Mouse (Mus musculus) ES-Bruce4 (cell line): ENCODE measurements around the gene Myt1l. TPM values are rescaled to one million over a fixed set of nuclear protein-coding genes. Genes with fewer than 3 reads are reported as not detected.

Source experiments
- H3K27ac ChIP-seq: 2 replicates; pipeline ENCODE4 v1.5.1; 2012; ENCODE audit warnings: low read length, inconsistent platforms; ENCODE audit not compliant: insufficient read depth
- H3K27me3 ChIP-seq: 2 replicates; pipeline ENCODE4 v1.6.1; 2012; ENCODE audit warnings: mild to moderate bottlenecking, low read length, inconsistent platforms; ENCODE audit not compliant: control insufficient read depth, poor library complexity, insufficient read depth, severe bottlenecking
- H3K36me3 ChIP-seq: 2 replicates; pipeline ENCODE4 v1.6.1; 2012; ENCODE audit warnings: inconsistent platforms, mild to moderate bottlenecking, low read length, moderate library complexity; ENCODE audit not compliant: control insufficient read depth, poor library complexity, insufficient read depth, severe bottlenecking
- H3K4me1 ChIP-seq: one replicate; pipeline ENCODE4 v1.8.1; 2011; ENCODE audit warnings: low read length; ENCODE audit not compliant: control insufficient read depth, insufficient read depth
- H3K4me3 ChIP-seq: 2 replicates; pipeline ENCODE4 v1.5.1; 2011; ENCODE audit warnings: low read depth, mild to moderate bottlenecking, low read length
- H3K9ac ChIP-seq: 2 replicates; pipeline ENCODE4 v1.6.1; 2012; ENCODE audit warnings: low read depth, mild to moderate bottlenecking, inconsistent platforms; ENCODE audit not compliant: poor library complexity, severe bottlenecking
- H3K9me3 ChIP-seq: replicated peaks from 2 replicates; pipeline ENCODE4 v1.6.1; 2012; ENCODE audit warnings: mild to moderate bottlenecking, low read length, inconsistent platforms; ENCODE audit not compliant: control insufficient read depth, poor library complexity, insufficient read depth, severe bottlenecking
- CTCF ChIP-seq: IDR thresholded peaks from one replicate; pipeline ENCODE4 v1.8.1; 2011; ENCODE audit warnings: low read depth, low read length
- EP300 ChIP-seq: IDR thresholded peaks from 2 replicates; pipeline ENCODE4 v1.6.1; 2011; ENCODE audit warnings: low read depth, low read length; ENCODE audit not compliant: insufficient read depth
- POLR2A ChIP-seq: IDR thresholded peaks from one replicate; pipeline ENCODE4 v1.8.1; 2011; ENCODE audit warnings: low read length; ENCODE audit not compliant: insufficient read depth
- polyA plus RNA-seq: library from polyadenylated mRNA; stranded (reverse); fragments of >200 nt; gene quantifications from 2 replicates; pipeline ENCODE4 v1.2.4, GENCODE M21; 2011; ENCODE audit warnings: low read depth; ENCODE audit not compliant: missing spikeins, insufficient read depth, insufficient read length

Myt1l gene
- polyA plus RNA-seq, 1 experiment, result not detected

GRCm38 (mm10) chr12:29855007-29855406 lies 326.8 kb downstream of the Myt1l start:
- Histone ChIP-seq H3K27ac (no peak overlapping the region), H3K27me3 (no peaks in the 10 kb centered on the region), H3K36me3 (no peaks in the 10 kb centered on the region), H3K4me1 (no peaks in the 10 kb centered on the region), H3K4me3 (no peak overlapping the region), H3K9ac (no peak overlapping the region), H3K9me3 (no peaks in the 10 kb centered on the region)
- TF ChIP-seq EP300 (no peak), CTCF (peak; percentile 45)

GRCm38 (mm10) chr12:29860986-29861385 lies 332.8 kb downstream of the Myt1l start:
- Histone ChIP-seq H3K4me1 (no peaks in the 10 kb centered on the region), H3K27ac (no peak overlapping the region), H3K4me3 (no peak overlapping the region), H3K9me3 (no peaks in the 10 kb centered on the region), H3K36me3 (no peaks in the 10 kb centered on the region), H3K27me3 (no peaks in the 10 kb centered on the region), H3K9ac (no peak overlapping the region)
- no peak for TF ChIP-seq POLR2A

GRCm38 (mm10) chr12:29868295-29868694 lies 340.1 kb downstream of the Myt1l start:
- Histone ChIP-seq H3K9ac (no peak overlapping the region), H3K36me3 (no peaks in the 10 kb centered on the region), H3K9me3 (no peaks in the 10 kb centered on the region), H3K4me3 (no peak overlapping the region), H3K27ac (no peak overlapping the region), H3K27me3 (no peaks in the 10 kb centered on the region), H3K4me1 (no peaks in the 10 kb centered on the region)
- TF ChIP-seq CTCF (no peak), POLR2A (no peak), EP300 (no peak)

- no peak for TF ChIP-seq CTCF
- TF ChIP-seq POLR2A, result no peak
- no peak for TF ChIP-seq EP300
These were observed 340.6 kb downstream of the Myt1l start for GRCm38 (mm10) chr12:29868781-29869180.

GRCm38 (mm10) chr12:29872156-29872815 lies 344.1 kb downstream of the Myt1l start:
- Histone ChIP-seq H3K9ac (no peak overlapping the region), H3K9me3 (no peaks in the 10 kb centered on the region), H3K36me3 (no peaks in the 10 kb centered on the region), H3K27me3 (no peaks in the 10 kb centered on the region), H3K4me3 (no peak overlapping the region), H3K27ac (no peak overlapping the region), H3K4me1 (no peaks in the 10 kb centered on the region)
- TF ChIP-seq POLR2A (no peak), EP300 (no peak), CTCF (no peak)

More at GRCm38 (mm10) chr12:29868781-29869180, 340.6 kb downstream of the Myt1l start:
- Histone ChIP-seq H3K36me3 (no peaks in the 10 kb centered on the region), H3K9ac (no peak overlapping the region), H3K27ac (no peak overlapping the region), H3K4me1 (no peaks in the 10 kb centered on the region), H3K4me3 (no peak overlapping the region), H3K9me3 (no peaks in the 10 kb centered on the region), H3K27me3 (no peaks in the 10 kb centered on the region)

- Histone ChIP-seq H3K27me3 (no peaks in the 10 kb centered on the region), H3K36me3 (no peaks in the 10 kb centered on the region), H3K9me3 (no peaks in the 10 kb centered on the region), H3K9ac (no peak overlapping the region), H3K4me3 (no peak overlapping the region), H3K27ac (no peak overlapping the region), H3K4me1 (no peaks in the 10 kb centered on the region)
- TF ChIP-seq POLR2A (no peak), EP300 (no peak), CTCF (no peak)
These were observed 345.1 kb downstream of the Myt1l start for GRCm38 (mm10) chr12:29873281-29873772.
